Mouse (Mus musculus): ENCODE data around the gene Bace1. TPM values are rescaled to one million over a fixed set of nuclear protein-coding genes. Genes with fewer than 3 reads are reported as not detected.
A peak's percentile ranks its signal among the peaks of the same experiment; 100 is the strongest.

Gene Bace1
- 1.7 and 5.8 TPM in 2 replicates for total RNA-seq (2014; fragmentation: Nextera tagmentation)
- 0.52 and 0.99 TPM in 2 replicates for total RNA-seq (2017)

DNA sequence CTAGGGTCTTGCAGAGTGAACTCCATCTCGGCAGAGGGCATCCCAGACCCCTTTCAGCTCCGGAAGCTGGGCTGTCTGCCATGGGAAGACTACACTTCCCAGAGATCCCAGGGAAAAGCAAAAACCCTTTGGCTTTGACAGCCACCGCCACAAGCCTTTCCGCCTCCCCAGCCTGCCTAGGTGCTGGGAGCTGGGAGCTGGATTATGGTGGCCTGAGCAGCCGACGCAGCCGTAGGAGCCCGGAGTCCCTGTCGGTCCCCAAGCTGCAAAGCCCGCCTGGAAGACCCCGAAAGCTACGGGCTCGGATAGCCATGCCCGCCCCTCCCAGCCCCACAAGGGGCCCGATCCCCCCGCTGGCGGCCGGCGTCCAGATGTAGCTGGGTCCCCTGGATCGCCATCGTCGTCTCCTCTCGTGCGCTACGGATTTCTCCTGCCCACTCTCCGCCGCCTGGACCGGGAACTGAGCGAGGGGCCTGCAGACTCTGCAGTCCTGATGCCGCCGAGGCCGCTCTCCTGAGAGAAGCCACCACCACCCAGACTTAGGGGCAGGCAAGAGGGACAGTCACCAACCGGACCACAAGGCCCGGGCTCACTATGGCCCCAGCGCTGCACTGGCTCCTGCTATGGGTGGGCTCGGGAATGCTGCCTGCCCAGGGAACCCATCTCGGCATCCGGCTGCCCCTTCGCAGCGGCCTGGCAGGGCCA, at the start of gene Bace1:
TSS of gene Bace1 (plus strand) at position 147 of the 705 bp plus-strand sequence.
- ATAC-seq (replicated peaks; ENCODE audit: low FRiP score, low TSS enrichment, poor library complexity, severe bottlenecking) = no peak

GRCm38 (mm10) chr9:45791456-45792142, 46.8 kb upstream of the Bace1 start:
- ATAC-seq (replicated peaks; ENCODE audit: low FRiP score, low TSS enrichment, poor library complexity, severe bottlenecking) = no peak

DNA sequence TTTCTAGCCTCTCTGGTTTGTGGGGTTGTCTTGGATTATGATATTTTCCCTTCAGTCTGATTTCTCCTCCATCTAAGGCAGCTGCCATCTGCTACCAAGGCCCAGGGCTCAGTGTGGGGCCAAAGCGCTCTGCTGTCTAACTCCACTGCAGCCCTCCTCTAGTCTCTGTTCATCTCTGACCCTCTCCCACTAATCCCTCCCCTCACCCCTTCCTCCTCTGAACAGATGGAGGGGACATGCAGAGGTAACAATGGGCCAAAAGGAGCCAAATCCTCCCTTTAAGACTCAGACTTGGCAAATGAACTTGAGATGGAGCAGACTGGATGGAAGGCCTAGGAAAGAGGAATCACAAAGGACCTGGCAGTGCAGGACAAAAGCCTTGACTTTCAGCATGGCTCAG, 46.1 kb upstream of the Bace1 start:
- ATAC-seq (replicated peaks; ENCODE audit: low FRiP score, low TSS enrichment, poor library complexity, severe bottlenecking) = no peak

- no peak for ATAC-seq (replicated peaks; ENCODE audit: low FRiP score, low TSS enrichment, poor library complexity, severe bottlenecking)
Observed at GRCm38 (mm10) chr9:45793697-45794096, 44.7 kb upstream of the Bace1 start.

DNA sequence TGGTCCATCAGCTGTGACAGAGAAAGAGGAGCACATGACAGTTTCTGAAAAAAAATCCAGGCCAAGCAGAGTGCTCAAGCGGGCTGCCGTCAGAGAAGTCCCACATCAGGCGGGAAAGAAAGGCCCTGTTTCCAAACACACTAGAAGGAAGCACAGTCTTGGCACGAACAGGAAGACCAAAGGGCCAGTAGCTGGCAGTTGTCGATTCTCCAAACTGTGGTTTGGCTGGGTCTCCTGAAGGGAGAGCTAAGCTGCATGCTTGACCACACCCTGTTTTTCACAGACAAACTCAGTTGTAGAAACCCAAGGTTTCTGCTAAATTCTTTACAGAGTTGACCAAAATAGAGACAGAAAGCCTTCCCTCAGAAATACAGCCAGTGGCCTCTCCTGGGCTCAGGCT, 42.7 kb upstream of the Bace1 start:
- no peak for ATAC-seq (replicated peaks; ENCODE audit: low FRiP score, low TSS enrichment, poor library complexity, severe bottlenecking)

DNA sequence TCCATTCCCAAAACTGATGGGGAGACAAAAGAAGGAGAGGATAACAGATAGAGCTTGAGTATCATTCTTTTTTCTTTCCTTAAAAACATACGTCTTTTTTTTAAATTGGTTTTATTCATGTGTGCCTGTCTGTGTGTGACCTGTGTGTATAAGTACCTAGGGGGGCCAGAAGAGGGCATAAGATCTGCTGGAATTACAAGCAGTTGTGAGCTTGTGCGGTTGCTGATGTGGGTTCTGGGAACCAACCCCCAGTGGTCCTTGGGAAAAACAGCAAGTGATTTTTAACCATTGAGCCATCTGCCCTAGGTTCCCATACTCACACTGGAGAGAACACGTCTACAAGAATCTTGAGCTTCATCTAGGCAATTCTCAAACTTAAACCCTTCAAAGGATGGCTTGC, 41.1 kb upstream of the Bace1 start:
- ATAC-seq (replicated peaks; ENCODE audit: low FRiP score, low TSS enrichment, poor library complexity, severe bottlenecking) = no peak

DNA sequence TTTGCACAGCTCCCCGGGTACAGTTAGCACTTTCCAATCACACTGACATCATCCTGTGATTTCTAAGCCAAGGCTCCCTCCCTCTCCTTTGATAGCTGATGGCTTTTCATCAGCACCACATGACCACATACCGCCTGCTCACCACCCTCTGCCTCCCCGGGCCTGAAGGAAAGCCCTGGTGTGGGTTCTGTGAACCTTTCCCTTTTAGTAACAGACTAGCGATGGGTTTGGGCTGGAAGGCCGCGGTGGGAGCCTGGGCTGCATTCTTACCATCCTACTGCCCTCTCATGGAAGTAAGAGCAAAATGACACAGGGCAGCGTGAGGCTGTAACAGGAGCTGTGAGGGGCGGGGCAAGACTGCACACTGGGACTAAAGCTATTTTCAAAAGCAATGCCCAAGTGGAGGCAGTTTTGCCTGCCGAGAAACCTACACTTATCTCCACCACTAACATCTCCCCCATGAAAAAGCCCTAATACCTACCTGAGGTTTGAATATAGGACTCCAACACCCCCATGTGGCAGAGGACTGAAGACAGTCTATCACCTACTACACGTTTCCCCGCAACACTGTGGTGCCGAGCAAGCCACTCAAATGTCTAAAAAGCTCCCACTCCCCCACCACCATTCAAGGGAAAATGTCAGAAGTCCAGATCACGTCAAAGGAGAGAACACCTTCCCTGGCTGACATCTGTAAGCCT, 39.8 kb upstream of the Bace1 start:
- ATAC-seq (replicated peaks; ENCODE audit: low FRiP score, low TSS enrichment, poor library complexity, severe bottlenecking) = peak; percentile 69

DNA sequence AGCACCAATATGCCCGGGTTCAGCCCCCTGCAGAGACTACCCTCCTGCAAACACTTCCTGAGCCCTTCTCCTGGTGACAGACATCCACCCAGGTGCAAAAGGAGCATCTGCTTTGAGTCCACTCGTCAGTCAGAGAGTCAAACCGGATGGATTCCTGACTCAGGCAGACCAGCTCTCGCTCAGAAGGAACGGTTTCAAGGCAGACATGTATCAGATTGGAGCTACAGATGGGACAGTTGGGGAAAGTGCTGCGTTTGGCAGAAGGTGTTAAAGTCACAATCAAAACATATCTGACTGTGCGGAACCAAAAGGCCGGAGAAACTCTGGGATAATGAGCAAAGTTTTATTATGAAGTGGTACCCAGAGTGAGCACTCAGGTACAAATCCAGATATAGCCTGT, 39.0 kb upstream of the Bace1 start:
- ATAC-seq (replicated peaks; ENCODE audit: low FRiP score, low TSS enrichment, poor library complexity, severe bottlenecking) = no peak

DNA sequence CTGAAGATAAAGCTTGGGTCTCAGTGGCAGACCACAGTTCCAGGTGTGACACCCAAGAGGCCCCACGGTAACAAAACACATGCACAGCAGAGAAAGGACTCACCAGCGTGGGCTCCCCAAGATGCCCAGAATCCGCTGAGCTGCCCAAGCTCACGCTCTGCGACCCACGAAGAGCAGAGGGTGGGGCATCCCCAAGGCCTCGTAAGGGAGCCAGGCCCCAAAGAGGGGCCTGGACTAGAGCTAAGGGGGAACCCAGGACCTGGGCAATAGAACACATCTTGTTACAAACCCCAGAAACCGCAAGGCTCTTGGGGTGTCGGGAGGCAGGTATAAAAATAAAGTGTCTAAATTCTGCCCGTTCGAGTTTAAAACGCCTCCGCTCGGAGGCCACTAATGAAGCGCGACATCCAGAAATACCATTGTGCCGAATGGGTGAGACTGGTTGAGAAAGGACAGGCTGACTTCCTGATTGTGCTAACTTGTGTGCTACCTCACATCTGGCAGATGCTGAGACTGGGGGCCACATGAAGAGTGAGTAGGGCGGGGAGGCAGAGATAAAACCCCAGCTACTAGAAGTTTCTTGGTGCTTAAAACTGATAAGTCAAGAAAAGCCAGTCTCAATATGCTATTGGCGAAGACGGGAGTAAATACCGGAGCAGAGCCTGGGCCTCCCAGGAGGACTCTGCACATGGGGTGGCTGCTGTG, 35.2 kb upstream of the Bace1 start:
- ATAC-seq (replicated peaks; ENCODE audit: low FRiP score, low TSS enrichment, poor library complexity, severe bottlenecking) = peak; percentile 91

GRCm38 (mm10) chr9:45806847-45807246, 31.5 kb upstream of the Bace1 start:
- ATAC-seq (replicated peaks; ENCODE audit: low FRiP score, low TSS enrichment, poor library complexity, severe bottlenecking) = no peak

DNA sequence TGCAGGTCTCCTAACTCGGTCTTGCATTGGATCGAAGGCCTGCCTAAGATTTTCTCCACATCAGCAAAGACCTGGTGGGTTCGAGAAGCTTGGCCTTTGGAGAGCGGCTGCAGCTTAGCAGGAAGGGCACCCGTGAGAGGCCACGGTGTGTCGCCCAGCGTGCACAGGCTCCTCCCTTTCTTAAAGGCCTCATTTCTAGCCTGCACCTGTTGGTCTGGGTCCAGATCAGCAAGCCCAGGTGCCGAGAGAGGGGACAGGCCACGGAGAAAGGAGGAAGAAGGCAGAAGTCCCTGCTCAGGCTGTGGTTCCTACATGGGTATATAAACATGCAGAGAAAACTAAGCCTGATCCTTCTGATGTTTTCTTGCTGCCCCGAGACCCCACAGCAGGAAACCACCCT, 31.0 kb upstream of the Bace1 start:
- ATAC-seq (replicated peaks; ENCODE audit: low FRiP score, low TSS enrichment, poor library complexity, severe bottlenecking) = no peak

DNA sequence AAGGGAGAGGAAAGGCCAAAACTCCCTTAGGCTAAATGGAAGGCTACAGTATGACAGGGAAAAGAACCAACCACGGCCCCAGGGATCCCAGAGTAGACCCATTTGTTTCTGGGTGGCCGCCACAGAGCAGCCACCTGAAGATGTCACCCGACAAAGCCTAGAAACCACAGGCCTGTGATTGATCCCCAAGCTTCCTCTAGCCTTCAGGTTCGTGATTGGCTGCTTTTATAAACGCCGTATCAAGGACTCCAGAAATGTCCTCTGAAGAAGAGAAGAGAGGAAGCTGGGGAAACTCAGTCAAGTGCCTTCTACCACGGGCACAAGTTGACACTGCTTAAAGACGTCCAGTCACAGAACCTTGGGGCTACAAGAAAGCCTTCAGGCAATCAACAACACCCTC, 30.6 kb upstream of the Bace1 start:
- ATAC-seq (replicated peaks; ENCODE audit: low FRiP score, low TSS enrichment, poor library complexity, severe bottlenecking) = no peak

- no peak for ATAC-seq (replicated peaks; ENCODE audit: low FRiP score, low TSS enrichment, poor library complexity, severe bottlenecking)
Observed at GRCm38 (mm10) chr9:45811946-45812345, 26.4 kb upstream of the Bace1 start.

- ATAC-seq (replicated peaks; ENCODE audit: low FRiP score, low TSS enrichment, poor library complexity, severe bottlenecking) = no peak
Observed at GRCm38 (mm10) chr9:45815113-45815512, 23.3 kb upstream of the Bace1 start.

DNA sequence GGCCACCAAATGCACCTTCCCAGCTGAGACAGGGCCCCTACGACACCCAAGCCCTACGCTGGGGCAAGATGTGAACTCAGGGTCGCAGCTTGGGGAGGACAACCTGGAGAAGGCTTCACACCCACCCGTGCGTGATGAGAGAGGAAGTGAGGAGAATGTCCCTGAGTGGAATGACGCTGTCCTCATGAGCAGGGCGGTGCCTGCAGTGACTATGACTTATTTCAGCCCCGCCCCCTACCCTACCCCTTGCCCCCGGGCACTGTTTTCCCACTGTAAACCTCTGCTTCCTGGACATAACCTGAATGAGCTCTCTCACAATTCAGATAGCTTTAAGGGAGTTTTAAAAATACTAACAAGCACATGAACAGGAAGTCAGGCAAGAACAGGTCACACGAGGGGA, 22.9 kb upstream of the Bace1 start:
- ATAC-seq (replicated peaks; ENCODE audit: low FRiP score, low TSS enrichment, poor library complexity, severe bottlenecking) = 0 out of 2 replicates have a peak, but pooled peaks have one; percentile 22

DNA sequence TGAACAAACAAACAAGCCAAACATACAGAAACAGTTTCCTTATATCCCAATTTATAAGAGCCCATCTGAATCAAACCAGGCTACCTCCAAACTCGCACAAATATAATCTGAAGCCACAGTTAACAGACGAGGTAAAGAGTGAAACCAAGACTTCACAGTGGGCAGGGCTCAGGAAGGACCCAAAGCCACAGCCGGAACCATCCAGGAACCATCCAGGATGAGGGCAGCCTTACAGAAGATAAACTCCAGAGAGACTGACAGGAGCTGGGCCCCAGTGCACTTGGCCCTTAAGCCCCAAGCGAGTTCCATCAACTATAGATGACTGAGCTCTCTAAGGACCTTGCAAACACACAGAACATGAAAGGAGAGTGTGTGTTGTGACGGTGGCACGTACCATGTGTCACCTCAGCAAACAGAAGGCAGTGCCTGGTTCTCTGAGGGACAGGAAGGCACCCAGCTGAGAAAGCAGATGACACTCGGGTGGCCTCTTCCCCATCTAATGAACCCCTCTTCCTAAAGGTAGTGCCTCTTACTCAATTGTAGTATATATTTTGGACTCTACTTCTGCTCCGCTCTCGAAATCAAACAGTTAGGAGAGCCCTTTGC, 19.9 kb upstream of the Bace1 start:
- peak; percentile 34; the same call in 1 of the 2 replicates for ATAC-seq (replicated peaks; ENCODE audit: low FRiP score, low TSS enrichment, poor library complexity, severe bottlenecking)

- ATAC-seq (replicated peaks; ENCODE audit: low FRiP score, low TSS enrichment, poor library complexity, severe bottlenecking) = peak; percentile 31
Observed at GRCm38 (mm10) chr9:45827663-45828290, 10.6 kb upstream of the Bace1 start.

DNA sequence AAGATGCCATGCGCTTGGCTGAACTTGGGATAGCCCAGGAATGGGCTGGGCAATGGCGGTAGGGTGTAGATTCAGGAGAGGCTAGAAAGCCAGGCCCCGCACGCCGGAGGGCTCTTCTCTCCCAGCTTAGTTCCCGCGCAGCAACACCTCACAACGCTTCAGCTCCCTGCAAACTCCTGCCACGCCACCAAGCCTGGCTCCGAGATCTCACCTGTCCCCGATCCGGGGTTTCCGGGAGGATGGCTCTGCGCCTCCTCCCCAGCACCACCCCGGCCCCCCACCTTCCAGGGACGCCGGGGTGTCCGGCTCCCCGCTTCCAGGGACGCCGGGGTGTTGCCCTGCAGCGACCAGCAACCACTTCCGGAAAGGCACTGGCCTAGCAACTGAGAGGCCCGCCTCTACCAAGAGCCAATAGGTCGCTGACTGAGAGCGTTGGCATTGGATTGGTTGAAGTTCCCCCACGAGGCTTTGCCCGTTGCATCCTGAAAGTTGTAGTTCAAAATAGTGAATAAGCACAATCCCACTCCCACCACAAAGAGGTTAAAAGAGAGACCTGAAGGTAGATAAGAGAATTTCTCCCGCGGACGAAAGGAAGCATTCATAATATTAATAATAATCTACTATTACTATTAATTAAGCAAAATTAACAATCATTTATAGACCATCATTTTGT, 10.0 kb upstream of the Bace1 start, which contains the start of gene Cep164:
TSS of gene Cep164 (minus strand) at position 401 of the 673 bp plus-strand sequence.
- peak; percentile 99 for ATAC-seq (replicated peaks; ENCODE audit: low FRiP score, low TSS enrichment, poor library complexity, severe bottlenecking)
